Mouse (Mus musculus): Measurements from ENCODE around the gene Cbx7.
"Not testable (repeated sequence)": the region's sequence is repeated elsewhere in the genome, so short reads cannot be mapped to it uniquely, and the experiment has no call there.

The Cbx7 gene

DNA sequence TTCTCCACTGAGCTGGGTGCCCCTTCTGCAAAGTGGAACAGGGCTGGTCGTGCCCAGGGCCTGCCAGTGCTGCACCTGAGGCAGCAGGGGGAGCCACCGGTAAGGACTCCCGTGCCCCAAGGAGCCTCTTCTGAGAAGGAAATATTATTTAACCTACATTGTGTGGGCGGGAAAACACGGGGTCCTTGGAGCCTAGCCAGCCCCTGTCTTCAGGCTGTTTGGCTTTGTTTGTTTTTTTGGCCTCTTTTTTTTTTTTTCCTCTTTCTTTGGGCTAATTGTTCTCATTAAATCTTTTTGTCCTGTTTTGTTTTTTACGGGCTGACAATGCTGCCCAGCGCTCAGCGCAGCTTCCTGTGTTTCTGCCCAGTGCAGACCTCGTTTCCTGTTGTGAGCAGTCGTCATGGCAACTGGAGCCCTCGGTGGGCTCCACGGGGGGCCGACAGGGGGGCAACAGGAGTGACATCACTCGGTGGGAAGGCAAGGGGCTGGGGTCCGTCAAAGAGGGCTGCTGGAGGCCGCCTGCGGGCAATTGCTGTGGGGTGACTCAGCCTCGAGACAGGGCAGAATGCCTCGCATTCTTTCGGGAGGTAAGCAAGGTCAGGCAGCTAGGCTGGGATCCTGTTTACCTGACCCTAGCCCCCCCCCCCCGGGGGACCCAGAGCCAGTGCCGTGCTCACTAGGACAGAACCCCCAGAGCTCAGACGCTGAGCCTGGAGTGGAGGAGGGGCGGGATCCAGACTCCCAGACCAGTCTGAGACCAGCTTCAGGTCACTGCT is 20.5 kb downstream of the Cbx7 start:
- peak; percentile 86 for DNase-seq (ENCODE audit: low spot score)

DNA sequence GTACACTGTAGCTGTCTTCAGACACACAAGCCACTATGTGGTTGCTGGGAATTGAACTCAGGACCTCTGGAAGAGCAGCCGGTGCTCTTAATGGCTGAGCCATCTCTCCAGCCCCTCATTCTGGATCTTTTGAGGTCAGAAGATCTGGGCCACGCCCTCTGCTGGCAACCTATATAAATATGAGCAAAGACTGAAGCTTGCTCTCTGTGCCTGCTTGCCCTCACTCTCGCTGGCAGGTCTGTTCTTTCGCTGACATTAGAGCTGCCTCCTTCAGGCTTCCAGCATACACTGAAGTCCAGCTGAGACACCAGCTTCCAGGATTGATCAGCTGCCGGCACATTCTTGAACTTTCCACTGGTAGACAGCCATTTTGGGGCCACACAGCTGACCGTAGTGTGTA is 23.2 kb downstream of the Cbx7 start:
- DNase-seq (ENCODE audit: low spot score) = no peak

DNA sequence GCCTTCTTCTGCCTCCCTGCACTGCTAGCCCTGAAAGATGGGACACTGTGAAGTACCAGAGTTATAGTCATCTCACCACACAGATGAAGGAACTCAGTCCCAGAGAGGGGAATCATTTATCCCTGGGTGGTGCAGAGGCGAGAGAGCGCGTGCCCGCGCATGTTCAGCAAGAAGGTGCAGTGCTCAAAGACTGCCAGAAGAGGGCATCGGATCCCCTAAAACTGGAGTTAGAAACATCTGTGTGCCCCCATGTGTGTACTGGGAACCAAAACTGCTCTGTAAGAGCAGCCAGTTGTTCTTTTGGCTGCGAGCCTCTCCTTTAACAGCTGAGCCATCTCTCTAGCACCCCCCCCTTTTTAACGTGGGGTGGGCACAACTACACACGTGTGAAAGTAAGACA is 24.1 kb downstream of the Cbx7 start:
- DNase-seq (ENCODE audit: low spot score) = peak; percentile 55

DNA sequence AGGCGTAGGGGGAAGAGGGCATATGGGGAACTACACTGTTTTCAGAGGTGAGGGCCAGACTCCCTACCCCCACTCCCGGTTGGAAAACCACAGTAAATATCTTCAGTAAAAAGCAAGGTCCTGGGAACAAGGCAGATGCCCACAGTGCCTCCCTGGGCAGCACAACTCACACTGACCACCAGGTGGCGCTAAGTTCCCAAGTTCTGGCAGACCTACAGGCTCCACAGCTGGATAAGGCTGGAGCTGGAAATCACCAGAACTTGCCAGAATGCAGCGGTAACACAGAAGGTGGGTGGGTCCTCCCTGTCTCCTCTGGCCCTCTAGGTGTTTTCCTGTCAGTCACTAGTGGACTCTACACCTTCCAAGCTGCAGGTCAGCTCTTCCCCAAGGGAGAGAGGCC is 24.9 kb downstream of the Cbx7 start:
- peak; percentile 96 for DNase-seq (ENCODE audit: low spot score)

DNA sequence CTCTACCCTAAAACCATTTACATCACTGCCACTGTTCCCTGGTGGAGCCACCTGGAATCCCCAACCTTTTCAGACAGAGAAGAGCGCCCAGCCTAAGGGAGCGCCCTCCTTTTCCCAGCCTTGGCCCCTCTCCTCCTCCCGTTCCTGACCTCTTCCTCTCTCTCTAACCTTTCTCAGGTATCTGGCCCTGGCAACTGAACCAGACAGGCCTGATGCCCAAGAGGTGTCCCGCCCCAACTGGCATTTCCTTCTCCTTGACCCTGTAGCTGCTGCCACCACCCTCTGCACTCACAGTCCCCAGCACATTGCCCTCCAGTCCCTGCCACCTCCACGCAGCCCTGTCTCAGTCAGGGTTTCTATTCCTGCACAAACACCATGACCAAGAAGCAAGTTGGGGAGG is 26.0 kb downstream of the Cbx7 start:
- DNase-seq (ENCODE audit: low spot score) = no peak

DNA sequence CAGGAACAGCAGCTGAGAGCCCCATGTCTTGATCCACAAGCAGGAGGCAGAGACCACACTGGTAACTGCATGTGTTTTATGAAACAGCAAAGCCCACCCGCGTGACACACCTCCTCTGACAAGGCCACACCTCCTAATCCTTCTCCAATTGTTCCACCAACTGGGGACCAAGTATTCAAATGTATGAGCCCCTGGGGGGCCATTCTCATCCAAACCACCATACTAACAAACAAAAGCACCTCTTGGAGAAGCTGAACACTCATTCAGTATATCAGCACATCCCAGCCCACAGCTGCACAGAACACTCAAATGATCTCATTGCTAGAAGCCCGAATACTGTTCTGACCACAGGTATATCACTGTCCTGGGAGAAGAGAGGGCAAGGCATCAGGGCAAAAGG is 27.3 kb downstream of the Cbx7 start:
- DNase-seq (ENCODE audit: low spot score) = no peak

DNA sequence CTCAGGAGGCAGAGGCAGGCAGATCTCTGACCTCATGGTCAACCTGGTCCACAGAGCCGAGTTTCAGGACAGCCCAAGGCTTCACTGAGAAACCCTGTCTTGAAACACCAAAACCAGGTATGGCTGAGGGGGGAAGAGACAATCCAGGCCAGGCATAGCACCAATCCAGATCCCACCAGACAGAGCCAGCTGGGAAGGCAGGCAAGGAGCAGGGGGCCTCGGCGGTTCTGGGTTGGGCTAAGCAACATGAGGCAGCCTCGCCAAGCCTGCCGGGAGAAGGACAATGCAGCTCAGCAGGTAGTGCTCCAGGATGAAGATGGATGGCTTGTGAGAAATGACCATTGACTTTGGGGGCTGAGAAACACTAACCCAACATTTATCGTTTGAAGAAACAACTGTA is 28.4 kb downstream of the Cbx7 start:
- no peak for DNase-seq (ENCODE audit: low spot score)

DNA sequence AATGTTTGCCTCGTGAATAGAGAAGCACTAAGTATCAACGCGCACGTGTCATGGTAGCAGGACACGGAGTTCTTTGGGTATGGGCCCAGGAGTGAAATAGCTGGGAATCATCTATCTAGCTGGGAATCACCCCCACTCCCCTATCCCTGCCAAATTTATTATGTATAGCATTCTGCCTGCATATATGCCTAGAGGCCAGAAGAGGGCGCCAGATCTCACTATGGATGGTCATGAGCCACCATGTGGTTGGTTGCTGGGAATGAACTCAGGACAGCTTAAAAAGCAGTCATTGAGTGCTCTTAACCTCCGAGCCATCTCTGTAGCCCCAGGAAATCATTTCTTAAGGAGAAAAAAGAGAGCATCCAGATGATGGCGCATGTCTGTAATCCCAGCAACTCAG is 30.0 kb downstream of the Cbx7 start:
- DNase-seq (ENCODE audit: low spot score) = peak; percentile 80

DNA sequence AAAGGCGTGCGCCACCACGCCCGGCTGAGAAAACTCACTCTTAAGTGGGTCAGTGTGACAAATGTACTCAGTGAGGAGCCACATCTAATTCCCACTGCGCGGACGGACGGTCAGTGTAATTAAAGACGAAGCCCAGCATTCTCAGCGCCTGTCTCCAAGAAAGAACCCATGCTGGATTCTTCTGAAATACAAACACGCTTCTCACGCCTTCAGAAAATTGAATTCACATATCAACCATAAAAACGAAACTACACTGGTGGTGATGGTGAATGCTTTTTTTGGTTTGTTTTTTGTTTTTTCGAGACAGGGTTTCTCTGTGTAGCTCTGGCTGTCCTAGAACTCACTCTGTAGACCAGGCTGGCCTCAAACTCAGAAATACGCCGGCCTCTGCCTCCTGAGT is 31.0 kb downstream of the Cbx7 start:
- DNase-seq (ENCODE audit: low spot score) = no peak

DNA sequence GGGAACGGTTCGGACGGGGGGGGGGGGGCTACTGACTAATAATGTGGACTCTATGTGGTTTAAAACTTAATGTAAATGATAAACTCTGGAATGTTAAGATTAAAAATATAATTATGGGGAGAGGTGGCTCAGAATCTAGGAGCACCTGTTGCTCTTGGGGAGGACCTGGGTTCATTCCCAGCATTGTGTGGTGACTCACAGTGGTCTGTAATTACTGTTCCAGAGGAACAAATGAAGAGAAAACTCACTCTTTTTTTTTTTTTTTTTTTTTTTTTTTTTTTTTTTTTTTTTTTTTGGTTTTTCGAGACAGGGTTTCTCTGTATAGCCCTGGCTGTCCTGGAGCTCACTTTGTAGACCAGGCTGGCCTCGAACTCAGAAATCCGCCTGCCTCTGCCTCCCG is 31.4 kb downstream of the Cbx7 start:
- DNase-seq (ENCODE audit: low spot score) = not testable (repeated sequence)

DNA sequence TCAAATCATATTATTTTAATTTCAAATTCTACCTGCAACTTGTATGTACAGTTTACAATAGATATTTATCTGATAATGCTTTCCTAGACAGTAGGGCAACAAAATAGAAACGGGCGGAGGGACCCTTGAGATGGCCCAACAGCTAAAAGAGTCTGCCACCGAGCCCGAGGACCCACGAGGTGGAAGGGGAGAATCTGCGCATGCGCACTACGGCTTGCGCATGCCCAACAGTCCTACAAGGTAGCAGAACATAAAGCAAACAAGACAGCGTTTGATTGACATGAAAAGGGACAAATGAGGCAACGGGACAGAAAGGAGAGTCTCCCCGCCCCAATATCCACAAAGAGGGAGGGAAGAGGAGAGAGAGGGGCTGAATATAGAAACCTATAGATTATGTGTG is 31.9 kb downstream of the Cbx7 start:
- no peak for DNase-seq (ENCODE audit: low spot score)

DNA sequence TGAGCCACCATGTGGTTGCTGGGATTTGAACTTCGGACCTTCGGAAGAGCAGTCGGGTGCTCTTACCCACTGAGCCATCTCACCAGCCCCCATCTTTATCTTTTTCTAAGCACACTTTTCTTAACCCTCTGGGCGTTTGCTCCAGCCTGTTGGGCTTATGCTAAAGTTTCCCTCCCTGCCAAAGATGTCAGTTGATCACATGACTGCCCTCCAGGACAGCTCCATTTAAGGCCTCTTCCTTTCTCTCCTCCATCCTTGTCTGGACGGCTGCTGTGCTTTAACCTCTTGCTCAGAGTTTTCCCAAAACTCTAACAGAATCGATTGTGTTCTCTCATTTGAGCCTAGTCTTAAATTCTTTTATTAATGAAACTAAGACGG is 34.6 kb downstream of the Cbx7 start:
- DNase-seq (ENCODE audit: low spot score) = no peak

DNA sequence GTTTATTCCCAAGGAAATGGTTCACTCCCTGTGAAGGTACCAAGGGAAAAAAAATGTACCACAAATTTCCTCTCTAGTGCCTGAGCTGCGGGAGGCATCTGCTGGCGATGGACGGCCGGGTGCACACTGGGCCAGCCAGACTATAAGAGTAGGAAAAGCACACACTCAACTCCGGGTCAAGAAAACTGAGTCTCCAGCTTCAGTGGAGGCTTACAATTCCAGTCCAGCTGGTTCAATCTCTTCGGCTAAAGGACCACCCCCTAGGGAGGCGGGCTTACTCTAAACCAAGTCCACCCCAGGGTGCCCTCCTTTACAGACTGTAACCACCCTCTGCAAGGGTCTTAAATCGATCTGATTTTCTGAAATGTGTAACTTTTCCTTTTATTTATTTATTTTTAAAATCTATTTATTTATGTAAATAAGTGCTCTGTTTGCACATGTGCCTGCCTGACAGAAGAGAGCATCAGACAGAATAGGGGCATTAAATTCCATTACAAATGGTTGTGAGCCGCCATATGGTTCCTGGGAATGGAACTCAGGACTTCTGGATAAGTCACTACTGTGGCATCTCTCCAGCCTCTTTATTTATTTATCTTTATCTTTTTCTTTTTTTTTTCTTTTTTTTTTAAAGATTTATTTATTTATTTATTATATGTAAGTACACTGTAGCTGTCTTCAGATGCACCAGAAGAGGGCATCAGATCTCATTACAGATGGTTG is 35.1 kb downstream of the Cbx7 start:
- DNase-seq (ENCODE audit: low spot score) = no peak

DNA sequence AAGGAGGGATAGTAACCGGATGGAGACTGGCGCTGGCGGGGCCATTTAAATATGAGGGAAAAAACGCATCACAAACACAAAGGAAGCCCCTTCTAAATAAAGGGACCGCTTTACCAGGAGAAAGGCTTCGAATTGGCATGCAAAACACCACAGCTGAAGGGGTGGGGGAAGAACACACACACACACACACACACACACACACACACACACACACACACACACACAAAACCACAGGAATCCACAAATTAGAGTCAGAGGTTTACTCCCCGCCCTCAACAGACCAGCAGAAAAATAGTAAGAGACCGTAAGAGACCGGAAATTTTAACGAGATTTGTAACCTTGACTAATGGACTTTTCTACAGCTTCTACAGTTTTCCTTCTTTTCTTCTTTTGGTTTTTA is 36.1 kb downstream of the Cbx7 start:
- peak; percentile 61 for DNase-seq (ENCODE audit: low spot score)

DNA sequence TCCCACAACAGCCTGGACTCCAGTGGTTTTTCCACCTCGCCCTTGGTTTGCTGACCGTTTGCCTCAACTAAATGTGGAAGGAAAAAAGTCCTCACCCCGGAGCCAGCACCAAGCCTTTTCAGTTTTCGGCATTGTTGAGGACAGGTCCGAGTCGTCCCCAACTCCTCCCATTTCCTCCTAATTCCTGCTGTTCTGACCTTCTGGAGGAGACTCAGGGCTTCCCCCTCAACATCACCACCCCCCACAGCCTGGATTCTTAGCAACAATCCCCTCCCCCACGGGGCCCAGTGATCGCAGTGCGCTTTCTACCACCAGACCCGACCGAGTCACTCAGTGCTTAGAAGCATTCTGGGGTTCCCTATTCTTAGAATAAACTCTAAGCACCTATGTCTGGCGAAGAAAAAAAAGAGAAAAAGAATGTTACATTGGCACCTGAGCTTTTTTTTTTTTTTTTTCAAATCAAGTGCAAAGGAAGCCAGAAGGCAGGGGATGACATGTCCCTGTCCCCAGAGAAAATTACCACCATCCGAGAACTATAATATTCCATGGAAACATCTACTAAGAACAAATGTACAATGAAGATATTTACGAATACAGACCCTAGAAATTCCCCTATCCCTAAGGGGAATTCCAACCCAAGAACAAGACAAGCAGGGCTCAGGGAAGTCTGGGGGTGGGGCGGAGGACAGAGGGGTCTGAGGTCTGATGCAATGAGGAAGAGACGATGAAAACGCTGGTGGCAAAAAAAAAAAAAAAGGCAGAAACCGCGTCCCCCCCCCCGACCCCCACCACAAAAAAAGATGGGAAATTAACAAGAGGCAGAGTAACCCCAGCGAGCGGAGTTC is 37.0 kb downstream of the Cbx7 start:
- DNase-seq (ENCODE audit: low spot score) = peak; percentile 67

DNA sequence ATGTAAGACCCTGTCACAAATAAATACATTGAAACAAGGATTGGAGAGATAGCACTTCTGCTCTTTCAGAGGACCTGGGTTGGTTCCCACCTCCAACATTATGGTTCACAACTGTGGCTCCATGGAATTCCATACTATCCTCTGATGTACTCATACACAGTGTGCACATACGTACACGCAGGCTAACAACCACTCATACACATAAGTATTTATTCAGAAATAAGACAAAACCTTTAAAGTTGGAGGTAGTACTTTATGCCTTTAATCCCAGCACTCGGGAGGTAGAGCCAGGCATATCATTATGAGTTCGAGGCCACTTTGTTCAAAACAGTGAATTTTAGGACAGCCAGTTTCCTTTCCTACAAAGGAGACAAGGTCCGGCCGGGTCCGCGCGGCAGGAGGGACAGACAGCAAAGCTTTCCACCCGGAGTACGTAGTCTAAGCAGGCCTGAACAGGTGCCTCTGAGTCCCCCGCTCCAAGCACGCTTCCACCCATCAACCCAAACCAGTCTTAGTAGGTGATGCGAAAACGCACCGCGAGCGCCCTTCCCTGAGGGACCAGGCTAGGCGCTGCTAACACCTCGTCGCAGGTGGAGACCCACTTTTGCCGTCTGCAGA is 37.8 kb downstream of the Cbx7 start:
- DNase-seq (ENCODE audit: low spot score) = no peak

DNA sequence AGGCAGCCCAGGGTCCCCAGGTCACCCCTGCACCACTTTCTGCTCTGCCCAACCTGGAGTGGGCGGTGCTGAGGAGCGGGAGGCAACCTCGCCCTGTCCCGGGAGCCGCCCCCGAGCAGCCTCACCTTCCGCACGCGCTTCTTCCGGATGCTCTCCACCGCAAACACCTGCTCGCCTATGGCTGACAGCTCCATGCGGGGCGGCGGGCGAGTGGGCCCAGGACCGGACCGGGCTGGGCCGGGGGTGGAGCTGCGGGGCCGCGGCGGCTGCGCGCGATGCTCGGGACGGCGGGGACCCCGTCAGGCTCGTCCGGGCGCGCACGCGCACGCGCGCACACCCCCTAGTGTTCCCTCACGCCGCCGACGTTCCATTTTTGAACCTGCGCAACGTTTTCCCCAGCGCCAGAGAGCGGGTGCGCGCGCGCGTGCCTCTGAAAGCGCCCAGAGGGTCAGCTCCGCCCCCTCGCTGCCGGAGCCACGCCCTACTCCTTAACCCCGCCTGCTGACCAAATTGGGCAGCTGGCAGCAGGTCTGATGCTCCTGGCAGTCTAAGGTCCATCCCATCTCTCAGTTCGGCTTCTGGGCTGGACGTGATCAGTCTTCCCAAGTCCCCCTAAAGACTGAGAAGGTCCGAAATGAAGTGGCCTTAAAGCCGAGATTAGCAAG is 38.5 kb downstream of the Cbx7 start:
- DNase-seq (ENCODE audit: low spot score) = peak; percentile 91

DNA sequence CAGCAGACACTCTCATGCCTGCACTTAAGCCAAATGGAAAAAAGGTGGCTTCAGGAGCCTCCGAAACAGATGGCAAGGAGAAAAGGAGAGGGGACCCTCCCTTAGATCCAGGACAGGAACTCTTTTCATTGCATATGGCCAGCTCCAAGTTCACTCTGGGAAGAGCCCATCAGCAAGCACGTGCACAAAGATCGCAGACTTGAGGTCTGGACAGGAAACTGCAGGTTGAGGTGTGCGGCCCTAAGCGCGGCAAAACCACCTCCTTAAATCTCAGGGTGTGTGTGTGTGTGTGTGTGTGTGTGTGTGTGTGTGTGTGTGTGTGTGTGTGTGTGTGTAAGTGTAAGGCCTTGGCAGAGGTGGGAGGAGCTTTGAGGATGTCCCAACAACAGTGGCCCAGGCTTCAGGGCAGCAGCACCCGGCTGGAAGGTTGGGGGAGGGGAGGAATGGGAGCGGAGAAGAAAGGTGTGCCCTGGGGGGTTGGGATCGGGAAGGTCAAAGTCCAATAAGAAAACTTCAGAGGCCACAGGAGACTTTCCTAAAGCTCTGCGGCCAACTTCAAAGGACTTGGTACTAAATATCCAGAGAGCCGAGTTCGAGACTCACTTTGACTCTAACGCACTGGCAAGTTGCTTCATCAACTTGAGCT is 39.3 kb downstream of the Cbx7 start:
- DNase-seq (ENCODE audit: low spot score) = no peak

DNA sequence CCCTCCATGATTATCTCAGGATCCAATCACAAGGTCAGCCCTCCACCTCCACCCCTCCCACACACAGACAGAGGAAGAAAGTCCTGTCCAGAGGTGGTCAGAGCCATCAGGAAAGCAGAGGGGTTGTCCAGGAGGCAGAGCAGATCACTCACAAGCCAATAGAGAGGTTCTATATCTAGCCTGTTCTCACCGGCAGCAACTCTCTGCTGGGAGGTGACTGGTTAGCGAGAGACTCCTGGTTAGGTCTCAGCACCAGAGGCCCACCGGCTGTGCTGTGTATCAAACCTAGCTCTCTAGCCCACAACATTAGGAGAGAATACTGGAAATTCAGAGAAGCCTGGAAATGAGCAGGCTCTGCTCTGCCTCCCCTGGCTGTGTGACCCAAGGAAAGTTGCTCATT is 41.2 kb downstream of the Cbx7 start:
- no peak for DNase-seq (ENCODE audit: low spot score)

DNA sequence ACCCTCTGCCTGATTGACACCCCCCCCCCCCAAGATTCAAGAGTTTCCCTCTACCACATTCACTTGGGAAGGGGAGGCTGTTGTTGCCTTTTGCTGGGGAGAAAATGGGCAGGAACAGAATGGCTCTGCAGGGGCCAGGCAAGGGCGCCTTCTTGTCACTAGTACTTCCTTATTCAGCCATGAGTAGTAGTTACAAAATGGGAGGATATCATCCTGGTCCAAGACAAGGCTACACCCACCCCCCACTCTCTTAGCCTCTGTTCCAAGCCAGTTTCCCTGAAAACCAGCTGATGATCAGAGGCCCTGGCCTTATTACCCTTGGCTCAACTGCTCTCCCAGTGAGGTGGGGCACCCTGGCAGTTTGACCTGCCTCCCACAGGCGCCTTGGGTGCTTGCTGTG is 42.2 kb downstream of the Cbx7 start:
- DNase-seq (ENCODE audit: low spot score) = no peak

DNA sequence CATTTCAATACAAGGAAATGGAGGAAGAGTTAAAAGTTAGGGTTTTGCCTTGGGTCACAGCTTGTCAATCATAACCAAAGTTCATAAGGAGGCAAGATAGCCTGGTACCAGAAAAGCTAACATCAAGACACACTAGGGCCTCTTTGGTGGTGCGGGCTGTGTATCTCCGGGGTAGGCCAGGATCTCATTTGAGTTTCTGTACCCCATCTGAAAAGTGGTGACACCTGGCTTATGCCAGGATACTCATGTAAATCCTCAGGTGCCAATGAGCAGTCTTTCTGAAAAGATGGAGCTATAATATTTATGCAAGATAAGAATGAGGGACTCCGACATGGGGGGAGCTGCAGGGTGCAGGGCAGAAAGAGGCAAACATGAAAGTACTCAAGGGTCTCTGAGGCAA is 42.6 kb downstream of the Cbx7 start:
- no peak for DNase-seq (ENCODE audit: low spot score)

Data from embryo, embryonic 10.5 days (tissue).